Mouse (Mus musculus): ENCODE results near the gene Il18rap.

Il18rap gene

DNA sequence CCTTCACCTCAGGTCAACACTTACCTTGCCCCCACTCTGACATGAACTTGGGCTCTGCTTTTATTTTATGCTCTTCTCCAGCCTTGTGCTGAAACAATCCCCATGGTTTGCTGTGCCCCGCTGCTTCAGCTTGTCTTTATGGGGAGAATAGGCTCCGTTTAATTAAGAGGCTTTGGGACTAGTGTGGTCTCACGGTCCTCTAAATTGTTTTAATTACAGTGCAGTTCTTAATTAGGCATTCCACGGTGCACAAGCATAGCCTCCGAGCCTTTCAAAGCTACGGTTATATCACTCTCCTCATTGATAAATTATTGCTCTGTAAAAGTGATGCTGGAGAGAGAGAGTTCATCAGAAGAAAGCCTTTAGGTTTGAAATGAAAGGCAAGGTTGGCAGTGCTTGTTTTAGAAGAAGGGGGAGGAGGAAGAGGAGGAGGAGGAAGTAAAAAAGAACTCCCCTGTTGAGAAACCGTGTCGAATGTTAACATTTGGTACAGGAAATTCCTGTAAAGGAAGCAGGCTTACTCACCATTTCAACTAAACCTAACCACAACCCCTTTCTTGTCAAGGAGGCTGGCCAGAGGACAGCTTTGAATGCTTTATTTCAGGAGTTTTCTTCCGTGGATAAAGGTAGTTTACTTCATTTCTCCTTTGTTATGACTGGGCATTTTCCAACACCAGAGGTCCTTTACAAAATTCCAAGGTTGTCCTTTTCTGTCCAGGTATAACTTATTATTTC lies at the start of gene Il18rap:
TSS of gene Il18rap (plus strand) at position 512 of the 735 bp plus-strand sequence.
- DNase-seq (ENCODE audit: low read depth, low spot score) = peak; percentile 67

DNA sequence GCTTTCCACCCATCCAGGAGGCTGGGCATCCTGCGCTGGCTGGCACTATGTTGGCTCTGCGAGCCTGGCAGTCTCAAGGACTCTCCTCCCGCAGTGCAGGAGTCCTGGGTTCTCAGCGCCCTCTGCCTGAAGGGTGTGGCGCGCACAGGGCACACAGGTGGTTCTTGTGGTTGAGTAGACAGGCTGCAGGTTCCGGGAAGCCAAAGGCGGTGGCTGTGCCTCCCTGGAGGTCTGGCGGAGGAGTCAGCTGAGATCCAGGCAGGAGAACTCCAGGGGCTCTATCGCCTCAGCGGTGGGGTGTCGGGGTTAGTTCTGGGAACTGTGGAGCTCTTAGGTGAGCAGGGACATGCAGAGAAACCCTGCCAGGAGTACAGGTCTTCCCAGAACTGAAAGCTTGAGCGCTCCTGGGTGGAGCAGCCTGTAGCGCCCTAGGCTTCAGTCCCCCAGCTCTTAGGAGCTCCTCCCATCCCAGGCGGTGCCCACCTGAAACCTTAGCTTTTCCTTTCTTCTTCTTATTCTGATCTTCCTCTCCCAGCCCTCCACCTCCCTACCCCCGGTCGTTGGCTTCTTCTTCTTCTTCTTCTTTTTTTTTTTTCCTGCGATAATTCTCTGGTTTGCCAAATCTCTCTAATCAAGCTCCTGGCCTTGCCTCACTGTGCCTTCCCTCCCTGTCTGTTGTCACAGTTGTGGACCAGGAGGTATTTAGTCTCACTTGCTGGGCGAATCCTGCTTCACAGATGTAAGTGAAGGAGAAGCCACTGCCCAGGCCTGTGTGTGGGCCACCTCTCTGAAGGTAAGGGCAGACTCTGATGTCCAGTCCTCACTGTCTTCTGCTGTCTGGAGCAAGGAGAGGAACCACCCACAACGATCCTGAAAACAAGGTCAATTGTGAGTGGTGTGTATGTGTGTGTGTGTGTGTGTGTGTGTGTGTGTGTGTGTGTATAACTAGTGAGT lies 49.4 kb upstream of the Il18rap start, which contains the start of gene Il18r1:
TSS of gene Il18r1 (plus strand) at position 76 of the 954 bp plus-strand sequence.
- peak; percentile 82 for DNase-seq (ENCODE audit: low read depth, low spot score)

DNA sequence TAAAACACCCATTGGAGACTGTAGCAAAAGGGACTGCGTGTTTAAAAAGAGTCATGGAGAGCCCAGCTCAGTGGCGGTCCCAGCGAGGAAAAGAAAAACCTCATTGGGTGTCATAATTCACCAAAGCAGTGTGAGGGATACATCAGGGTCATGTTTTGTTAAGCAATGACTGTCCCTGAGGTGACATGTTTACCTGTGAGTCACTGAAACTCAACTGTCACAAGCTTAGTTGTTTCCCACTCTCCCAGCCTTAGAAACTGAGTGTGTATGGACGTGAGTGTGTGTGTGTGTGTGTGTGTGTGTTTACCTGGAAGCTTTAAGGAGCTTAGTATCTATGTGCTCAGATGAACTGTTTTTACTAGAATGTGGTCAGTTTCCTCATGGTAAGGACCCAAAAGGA lies 47.9 kb upstream of the Il18rap start:
- DNase-seq (ENCODE audit: low read depth, low spot score) = no peak

DNA sequence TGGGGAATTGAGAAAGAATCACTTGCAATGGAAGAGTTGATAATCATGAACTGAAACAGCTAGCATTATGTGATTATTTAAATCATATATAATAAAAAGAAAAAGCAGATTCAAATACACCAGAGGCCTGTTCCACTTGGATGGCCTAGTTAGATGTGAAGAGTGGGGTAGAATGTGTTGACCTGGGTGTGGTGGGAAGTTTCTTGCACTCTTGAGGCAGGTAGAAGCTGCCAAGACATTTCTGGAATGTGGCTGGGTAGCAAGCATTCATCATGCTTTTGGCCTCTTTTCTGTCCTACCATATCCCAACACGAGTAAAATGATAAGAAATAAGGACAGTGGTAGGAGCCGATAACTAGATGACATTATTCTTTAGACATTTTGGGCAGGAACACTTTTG lies 46.4 kb upstream of the Il18rap start:
- no peak for DNase-seq (ENCODE audit: low read depth, low spot score)

DNA sequence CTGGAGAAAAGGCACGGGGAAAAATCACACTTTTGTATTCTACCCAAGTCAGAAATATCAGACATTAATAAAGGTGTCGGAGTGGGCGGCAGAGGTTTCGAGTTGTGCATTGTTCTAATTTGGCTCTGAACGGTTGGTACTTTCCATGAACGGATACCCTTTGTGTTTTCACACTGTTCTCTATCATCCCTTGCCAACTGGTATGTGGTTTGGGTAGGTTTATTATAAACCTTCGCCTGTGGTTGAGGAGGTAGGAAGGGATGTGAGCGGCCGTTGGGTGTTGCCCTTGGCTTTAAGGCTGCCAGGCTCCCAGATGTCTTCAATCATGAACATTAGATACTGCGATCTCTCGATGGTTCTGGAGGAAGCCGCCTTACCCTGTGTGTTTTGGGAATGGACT lies 45.3 kb upstream of the Il18rap start:
- DNase-seq (ENCODE audit: low read depth, low spot score) = peak; percentile 81

DNA sequence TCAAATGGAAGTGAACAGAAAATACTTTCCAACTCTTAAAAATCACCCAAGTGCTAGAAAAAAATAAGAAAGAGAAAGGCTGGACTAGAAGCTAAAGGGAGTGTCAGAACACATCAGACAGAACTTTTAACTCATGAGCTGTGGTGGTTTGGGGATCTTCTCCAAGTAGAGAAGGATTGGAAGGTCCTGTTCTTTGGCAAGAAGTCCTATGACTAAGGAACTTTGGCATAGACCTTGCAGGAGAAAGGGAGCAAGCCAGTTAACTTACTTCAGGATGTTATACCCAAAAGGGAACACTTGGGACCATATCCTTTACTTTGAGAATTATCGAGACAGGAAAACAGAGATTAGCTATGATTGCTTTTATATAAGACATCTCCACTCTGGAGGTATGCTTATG lies 42.8 kb upstream of the Il18rap start:
- no peak for DNase-seq (ENCODE audit: low read depth, low spot score)

DNA sequence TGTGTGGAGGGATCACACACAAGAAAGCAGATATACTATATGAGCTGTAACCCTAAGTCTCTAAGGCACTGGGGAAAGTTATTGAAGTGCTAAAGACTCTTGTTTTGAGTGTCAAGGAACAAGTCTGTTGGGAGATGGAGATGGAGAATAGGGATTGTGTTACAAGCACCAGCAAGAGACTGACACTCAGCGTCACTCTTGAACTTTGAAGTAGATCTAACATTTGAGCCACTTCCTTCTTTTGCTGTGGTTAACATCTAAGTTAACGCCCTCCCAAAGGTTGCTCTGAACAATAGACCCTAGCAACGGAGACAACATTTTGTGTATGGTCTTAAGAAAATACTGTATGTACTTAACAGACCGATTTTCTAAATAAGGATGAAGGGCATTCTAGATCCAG lies 41.5 kb upstream of the Il18rap start:
- peak; percentile 81 for DNase-seq (ENCODE audit: low read depth, low spot score)

DNA sequence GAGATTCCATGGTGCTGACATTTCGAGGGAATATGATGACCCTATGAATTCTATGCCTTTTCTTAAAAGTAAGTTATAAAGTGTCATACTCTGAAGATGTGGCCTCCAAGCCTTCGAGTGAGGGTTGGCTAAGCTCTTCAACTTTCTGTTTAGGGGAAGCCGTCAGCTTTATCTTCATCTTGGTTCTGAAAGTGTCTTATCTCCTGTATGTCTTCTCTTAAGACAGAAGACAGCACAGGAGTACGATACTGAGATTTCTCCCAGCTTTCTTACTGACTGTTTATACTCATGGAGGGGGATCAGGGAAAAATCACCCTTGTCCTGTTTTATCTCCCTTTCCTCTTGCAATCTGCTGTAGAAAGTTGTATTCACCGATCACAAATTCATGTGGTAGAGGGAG lies 40.8 kb upstream of the Il18rap start:
- peak; percentile 56 for DNase-seq (ENCODE audit: low read depth, low spot score)

DNA sequence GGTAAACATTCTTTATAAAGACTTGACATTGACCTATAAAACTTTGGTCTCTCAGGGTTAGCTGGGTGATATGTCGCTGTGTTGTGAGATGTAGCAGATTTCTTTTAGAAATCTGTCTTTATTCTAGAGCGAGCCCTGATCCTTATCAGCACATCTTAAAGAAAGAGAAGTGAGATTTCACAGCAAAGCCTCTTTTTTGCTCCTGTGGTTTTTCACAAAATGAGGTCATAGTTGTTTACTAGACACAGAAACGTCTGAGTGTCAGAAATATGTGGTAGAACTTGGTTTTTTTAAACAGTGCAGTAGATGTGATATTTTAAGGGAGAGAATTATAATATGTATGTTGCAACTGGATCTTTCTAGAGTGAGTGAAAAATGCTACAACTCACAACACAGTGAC lies 39.5 kb upstream of the Il18rap start:
- DNase-seq (ENCODE audit: low read depth, low spot score) = peak; percentile 89

DNA sequence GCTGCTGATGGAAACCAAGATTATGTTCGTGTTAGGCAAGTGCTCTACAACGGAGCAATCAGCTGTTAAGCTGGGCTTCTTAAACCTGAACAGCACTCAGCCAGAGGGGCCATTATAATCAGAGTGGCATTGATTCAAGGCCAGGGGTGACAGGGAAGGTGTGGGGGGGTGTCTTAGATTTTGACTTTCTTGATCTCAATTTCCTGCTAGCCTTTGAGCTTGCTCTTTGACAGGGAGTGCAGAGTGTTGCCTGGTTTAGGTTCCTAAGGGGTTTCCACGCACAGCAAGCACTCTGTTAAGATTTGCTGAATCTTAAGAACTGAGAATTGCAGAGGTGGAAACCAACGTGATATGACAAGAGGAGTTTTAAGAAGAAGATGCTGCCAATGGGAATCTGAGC lies 38.4 kb upstream of the Il18rap start:
- DNase-seq (ENCODE audit: low read depth, low spot score) = peak; percentile 55

DNA sequence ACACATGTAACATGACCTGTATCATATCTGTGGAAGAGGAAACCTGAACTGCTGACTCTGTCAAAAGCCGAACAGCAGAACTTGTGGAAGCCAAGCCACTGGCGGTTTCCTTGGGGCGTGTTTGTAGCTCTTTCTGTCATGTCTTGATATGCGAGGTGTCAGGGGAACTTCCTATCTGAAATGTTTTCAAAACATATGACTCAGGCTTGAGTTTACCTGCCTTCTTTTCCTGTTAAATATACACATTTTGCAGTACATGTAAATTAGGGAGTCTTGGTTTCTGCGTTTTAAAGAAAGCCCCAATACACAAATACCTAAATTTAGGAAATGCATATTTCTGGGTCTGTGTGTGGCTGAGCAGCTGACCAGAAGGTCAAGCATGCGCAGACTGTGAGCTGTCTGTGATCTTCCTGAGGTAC lies 35.6 kb upstream of the Il18rap start:
- peak; percentile 85 for DNase-seq (ENCODE audit: low read depth, low spot score)

DNA sequence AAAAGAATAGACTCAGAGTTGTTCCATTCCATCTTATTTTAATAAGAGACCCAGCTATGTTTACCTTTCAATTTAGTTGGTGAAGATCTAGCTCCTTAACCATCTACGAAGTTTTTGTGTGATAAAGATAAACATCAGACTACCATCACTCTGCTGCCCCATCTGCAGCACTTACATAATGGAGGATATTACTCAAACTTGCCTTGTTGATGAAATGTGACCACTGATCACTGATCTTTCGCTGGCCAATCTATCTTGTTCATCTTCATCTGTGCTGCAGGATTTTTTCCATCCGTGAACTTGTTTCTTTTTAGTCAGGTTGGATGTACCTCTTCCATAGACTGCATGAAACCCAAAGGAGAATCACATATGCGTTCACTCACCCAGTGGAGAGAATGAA lies 20.6 kb upstream of the Il18rap start:
- DNase-seq (ENCODE audit: low read depth, low spot score) = no peak

DNA sequence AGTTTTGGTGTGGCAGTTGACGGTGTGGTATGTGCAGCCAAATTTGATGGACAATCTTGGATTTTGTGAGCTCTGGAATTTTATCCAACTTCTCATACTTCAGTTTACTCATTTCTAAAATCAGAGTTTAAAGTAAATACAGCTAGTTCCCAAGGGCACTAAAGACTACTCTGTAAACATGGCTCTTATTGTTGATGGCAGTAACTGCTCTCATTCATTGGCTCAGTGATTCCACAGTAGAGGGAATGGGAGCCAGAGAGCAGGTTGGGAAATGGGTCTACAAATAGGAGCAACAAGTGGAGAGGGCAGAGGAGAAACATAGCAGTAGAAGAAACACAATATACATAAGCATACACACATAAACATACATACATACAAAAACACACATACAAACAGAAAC lies 15.5 kb upstream of the Il18rap start:
- no peak for DNase-seq (ENCODE audit: low read depth, low spot score)

DNA sequence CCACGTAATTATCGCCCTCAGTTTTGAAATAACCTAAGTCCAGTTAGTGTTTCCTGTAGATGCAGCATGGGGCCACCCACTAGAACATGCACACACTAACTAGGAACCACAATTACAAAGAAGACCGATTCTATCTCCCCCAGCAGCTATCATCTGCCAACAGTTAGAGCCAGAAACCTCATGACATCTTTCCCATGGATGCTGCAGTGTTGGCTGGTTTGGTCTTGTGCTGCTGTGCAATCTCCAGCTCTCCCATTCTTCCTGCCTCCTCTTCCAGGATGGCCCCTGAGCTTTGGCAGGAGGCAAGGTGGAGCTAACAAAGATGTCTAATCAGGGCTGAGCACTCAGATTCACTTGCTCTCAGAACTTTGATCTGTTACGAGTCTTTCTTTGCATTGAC lies 14.0 kb upstream of the Il18rap start:
- DNase-seq (ENCODE audit: low read depth, low spot score) = no peak

DNA sequence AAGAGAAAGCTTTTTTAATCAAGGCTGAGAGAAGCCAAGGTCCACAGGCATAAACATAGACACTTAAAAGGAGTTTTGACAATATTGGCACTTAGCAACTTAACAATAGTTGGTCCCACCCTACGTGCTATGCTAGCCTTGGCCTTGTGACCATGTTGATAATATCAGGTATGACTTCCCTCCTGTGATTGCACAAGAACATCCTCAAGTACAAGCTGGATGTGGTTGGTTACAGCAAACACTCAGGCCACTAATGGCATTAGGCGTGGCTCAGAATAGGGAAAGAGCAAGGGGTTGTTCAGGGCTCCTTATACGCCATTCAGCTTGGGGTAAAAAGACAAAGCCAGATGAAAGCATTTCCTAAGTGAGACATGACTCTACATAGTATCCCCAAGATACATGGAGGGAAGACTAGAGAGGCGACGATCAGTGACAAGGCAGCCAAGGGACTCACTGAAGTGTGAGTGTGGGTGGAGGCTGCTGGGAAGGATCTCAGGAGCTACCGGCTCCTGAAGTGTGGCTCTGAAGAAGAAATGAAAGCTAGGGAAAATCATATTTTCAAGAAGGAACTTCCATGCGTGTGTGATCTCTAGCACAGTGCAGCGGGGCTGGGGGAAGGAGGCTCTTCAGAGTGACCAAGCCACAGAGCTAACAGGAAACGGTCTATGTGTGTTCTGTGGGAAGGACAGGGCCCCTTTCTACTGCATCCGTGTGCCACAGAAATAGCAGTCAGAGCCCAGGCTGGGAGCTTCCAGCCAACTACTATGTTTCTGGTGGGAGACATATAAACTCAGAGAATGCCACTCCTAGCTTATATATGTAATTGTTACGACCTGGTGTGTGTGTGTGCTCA lies 13.4 kb upstream of the Il18rap start:
- DNase-seq (ENCODE audit: low read depth, low spot score) = peak; percentile 38

DNA sequence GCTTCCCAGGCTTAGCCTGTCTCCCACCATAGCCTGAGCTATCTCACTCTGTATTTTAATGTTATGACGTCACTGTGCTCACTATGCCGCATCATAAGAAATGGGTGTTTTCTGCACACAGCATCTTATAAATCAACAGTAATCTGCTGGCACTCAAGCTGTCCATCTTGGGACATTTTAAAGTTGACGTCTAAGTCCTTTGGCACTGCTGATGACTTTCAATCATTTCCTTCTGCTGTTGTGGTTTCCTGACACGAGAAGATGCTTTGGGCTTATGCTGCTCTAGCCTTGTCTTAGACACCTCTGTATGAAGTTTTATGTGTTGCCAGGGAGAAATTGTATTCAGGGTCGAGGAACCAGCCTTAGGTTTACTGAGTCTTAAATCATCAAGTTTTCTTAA lies 10.6 kb upstream of the Il18rap start:
- no peak for DNase-seq (ENCODE audit: low read depth, low spot score)

DNA sequence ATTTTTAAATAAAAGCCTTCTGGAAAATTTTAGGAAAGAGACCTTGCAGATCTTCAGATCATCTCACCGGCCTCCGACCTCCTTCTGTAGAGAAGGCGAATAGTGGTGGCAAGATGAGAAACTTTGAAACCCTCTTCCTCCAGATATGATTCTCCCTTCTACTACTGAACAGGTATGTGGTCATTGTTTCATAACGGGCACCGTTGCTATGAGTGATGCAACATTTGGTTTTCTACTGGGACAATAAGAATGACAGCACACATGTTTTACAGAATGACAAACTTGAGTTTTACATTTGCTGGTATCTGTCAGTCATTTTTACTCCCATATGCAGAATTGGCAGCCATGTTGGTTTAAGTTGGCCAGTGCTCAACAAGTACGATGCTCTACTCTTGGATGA lies 1.2 kb downstream of the Il18rap start:
- DNase-seq (ENCODE audit: low read depth, low spot score) = peak; percentile 33

DNA sequence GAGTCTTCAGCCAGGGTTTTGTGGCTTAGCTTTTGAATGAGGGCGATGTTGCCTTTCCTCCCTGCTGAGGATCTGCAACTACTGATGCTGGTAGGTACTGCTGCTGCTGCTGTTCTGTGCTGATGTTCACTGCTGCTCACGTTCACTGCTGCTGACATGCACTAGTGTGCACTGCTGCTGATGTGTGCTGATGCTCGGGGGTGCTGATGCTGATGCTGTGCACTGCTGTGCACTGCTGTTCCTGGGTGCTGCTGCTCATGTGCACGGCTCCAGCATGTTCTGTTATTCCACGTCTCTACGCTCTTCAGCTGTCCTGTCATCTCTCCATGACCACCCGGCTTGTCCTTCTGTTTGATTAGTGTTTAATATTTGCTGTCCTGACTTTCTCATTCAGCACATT lies 7.8 kb downstream of the Il18rap start:
- no peak for DNase-seq (ENCODE audit: low read depth, low spot score)

DNA sequence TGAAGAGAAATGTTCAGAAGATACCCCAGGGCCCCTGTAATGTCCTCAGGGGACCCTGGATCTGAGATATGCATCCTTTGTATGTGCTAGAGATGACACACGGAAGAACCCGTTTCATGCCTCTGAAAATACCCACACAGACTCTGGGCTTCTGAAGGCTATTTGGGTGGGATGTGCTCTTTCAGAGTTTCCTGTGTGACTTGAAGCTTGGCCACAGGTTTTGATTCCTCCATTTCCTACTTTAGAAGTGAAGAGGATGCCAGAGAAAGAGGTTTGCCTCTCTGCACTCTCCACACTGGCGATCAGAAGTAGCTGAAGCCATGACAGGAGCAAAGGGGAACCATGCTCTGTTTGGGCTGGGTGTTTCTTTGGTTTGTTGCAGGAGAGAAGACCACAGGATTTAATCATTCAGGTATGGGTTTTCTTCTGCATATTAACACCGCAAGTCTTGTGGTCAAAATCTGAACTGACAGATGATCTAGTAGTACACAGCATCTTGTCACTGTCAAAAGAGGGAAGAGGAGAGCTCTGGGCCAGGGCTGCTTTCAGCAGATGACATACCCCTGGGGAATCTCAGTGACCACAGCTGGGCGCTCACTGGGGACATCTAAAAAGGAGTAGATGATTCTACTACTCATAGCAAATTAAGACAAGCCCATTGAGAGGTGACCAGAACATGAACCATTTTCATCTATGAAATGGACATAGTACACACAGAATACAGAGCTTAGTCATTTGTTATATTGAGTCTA lies 9.0 kb downstream of the Il18rap start:
- DNase-seq (ENCODE audit: low read depth, low spot score) = no peak

DNA sequence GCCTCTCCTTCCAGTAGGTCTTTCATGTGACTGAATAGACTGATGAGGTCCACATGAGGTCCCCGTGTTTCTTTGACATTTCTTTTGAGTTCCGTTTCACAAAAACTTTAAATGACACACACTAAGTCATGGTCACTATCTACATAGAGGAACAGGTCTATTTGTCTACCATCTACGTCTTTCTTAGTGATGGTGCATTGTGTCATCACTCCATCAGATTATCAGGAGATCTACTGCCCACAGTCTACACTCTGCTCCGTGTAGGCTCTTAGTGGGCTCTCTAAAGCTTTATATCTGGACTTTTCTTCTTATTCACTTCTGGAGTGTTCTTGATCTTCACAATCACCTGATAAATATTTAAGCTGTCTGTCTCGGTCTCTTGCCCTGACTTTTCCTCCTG lies 14.1 kb downstream of the Il18rap start:
- no peak for DNase-seq (ENCODE audit: low read depth, low spot score)

DNA sequence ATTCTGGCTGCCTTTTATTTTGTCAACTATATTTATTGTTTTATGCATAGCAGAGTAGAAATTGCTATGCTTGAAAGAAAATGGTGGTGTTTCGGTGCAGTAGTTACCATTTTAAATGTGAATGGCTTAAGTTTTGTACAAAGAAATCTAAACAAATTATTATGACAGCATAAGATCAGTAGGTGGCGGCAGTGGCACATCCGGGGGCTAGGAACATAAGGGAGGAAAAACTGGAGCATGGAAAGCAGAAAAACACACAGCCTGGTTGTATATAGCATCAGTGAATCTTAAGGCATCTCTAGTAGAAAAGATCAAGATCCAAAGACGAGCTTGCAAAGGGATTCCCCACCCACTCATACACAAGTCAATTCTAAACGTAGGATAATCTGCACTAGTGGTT lies 22.4 kb downstream of the Il18rap start:
- DNase-seq (ENCODE audit: low read depth, low spot score) = no peak

All from CD4-positive helper T cell, adult 2 months (primary cell).